Mouse (Mus musculus): Measurements from ENCODE around the gene Fermt2. TPM values are rescaled to one million over a fixed set of nuclear protein-coding genes. Genes with fewer than 3 reads are reported as not detected.
A peak's percentile ranks its signal among the peaks of the same experiment; 100 is the strongest.

Fermt2 gene
- polyA plus RNA-seq, 1 experiment from 2014 or later = 75.7 TPM

GRCm38 (mm10) chr14:45548118-45548517 is 18.2 kb upstream of the Fermt2 start:
- no peak overlapping the region for H3K27ac ChIP-seq
- no peak for DNase-seq (ENCODE audit: extremely low spot score, low spot score)
- H3K27me3 ChIP-seq (ENCODE audit: poor library complexity, severe bottlenecking) = no peaks in the 10 kb centered on the region
- 68% methylated on average over 3 of the region's 3 CpGs for WGBS
- H3K9me3 ChIP-seq = no peaks in the 10 kb centered on the region; the same call in 1 of the 2 replicates
- H3K36me3 ChIP-seq (replicated peaks) = no peaks in the 10 kb centered on the region
- no peak overlapping the region for H3K4me3 ChIP-seq
- H3K4me1 ChIP-seq = 0 out of 2 replicates have a peak, but pooled peaks cover 3% of the 10 kb centered on the region

GRCm38 (mm10) chr14:45544905-45545304 is 15.0 kb upstream of the Fermt2 start:
- H3K27ac ChIP-seq = no peak overlapping the region
- 90% methylated on average over 7 of the region's 7 CpGs for WGBS
- DNase-seq (ENCODE audit: extremely low spot score, low spot score) = no peak
- no peaks in the 10 kb centered on the region for H3K27me3 ChIP-seq (ENCODE audit: poor library complexity, severe bottlenecking)
- no peaks in the 10 kb centered on the region for H3K36me3 ChIP-seq (replicated peaks)
- peaks cover 8% of the 10 kb centered on the region for H3K4me1 ChIP-seq
- no peaks in the 10 kb centered on the region; the same call in 1 of the 2 replicates for H3K9me3 ChIP-seq
- H3K4me3 ChIP-seq = no peak overlapping the region

GRCm38 (mm10) chr14:45544026-45544425 is 14.1 kb upstream of the Fermt2 start:
- H3K9me3 ChIP-seq = no peaks in the 10 kb centered on the region; the same call in 1 of the 2 replicates
- H3K27ac ChIP-seq = no peak overlapping the region
- no peaks in the 10 kb centered on the region for H3K27me3 ChIP-seq (ENCODE audit: poor library complexity, severe bottlenecking)
- no peak overlapping the region for H3K4me3 ChIP-seq
- peaks cover 17% of the 10 kb centered on the region for H3K4me1 ChIP-seq
- WGBS = 80% methylated on average over 5 of the region's 6 CpGs
- no peaks in the 10 kb centered on the region for H3K36me3 ChIP-seq (replicated peaks)
- DNase-seq (ENCODE audit: extremely low spot score, low spot score) = no peak

GRCm38 (mm10) chr14:45539659-45540468 is 9.9 kb upstream of the Fermt2 start:
- H3K9me3 ChIP-seq = no peaks in the 10 kb centered on the region
- peak overlapping the region; percentile 74 for H3K27ac ChIP-seq
- peak; percentile 74 for DNase-seq (ENCODE audit: extremely low spot score, low spot score)
- H3K4me1 ChIP-seq = peaks cover 17% of the 10 kb centered on the region
- peak overlapping the region; percentile 0; the same call in 1 of the 2 replicates for H3K4me3 ChIP-seq
- no peaks in the 10 kb centered on the region for H3K27me3 ChIP-seq (ENCODE audit: poor library complexity, severe bottlenecking)
- 34% methylated on average over 12 of the region's 12 CpGs for WGBS
- H3K36me3 ChIP-seq (replicated peaks) = no peaks in the 10 kb centered on the region

GRCm38 (mm10) chr14:45530364-45531345 is 737 bp upstream of the Fermt2 start:
- H3K27ac ChIP-seq = peak overlapping the region; percentile 97
- H3K36me3 ChIP-seq (replicated peaks) = peaks cover 4% of the 10 kb centered on the region; the same call in 1 of the 2 replicates
- no peak for DNase-seq (ENCODE audit: extremely low spot score, low spot score)
- under 1% methylated on average over 37 of the region's 37 CpGs for WGBS
- peaks cover 34% of the 10 kb centered on the region for H3K4me1 ChIP-seq
- H3K4me3 ChIP-seq = peak overlapping the region; percentile 82
- H3K9me3 ChIP-seq = no peaks in the 10 kb centered on the region
- H3K27me3 ChIP-seq (ENCODE audit: poor library complexity, severe bottlenecking) = no peaks in the 10 kb centered on the region

- H3K9me3 ChIP-seq = no peaks in the 10 kb centered on the region
- no peaks in the 10 kb centered on the region for H3K27me3 ChIP-seq (ENCODE audit: poor library complexity, severe bottlenecking)
- no peak for DNase-seq (ENCODE audit: extremely low spot score, low spot score)
- peaks cover 34% of the 10 kb centered on the region for H3K4me1 ChIP-seq
- WGBS = under 1% methylated on average over 13 of the region's 13 CpGs
- H3K36me3 ChIP-seq (replicated peaks) = peaks cover 4% of the 10 kb centered on the region; the same call in 1 of the 2 replicates
- H3K27ac ChIP-seq = peak overlapping the region; percentile 97
- peak overlapping the region; percentile 82 for H3K4me3 ChIP-seq
These were observed 1.1 kb downstream of the Fermt2 start for GRCm38 (mm10) chr14:45528861-45529260.

GRCm38 (mm10) chr14:45515771-45516170 is 14.1 kb downstream of the Fermt2 start:
- H3K27ac ChIP-seq = no peak overlapping the region
- peaks cover 17% of the 10 kb centered on the region for H3K4me1 ChIP-seq
- H3K4me3 ChIP-seq = no peak overlapping the region
- no peaks in the 10 kb centered on the region for H3K27me3 ChIP-seq (ENCODE audit: poor library complexity, severe bottlenecking)
- H3K9me3 ChIP-seq = no peaks in the 10 kb centered on the region
- H3K36me3 ChIP-seq (replicated peaks) = peaks cover 32% of the 10 kb centered on the region
- DNase-seq (ENCODE audit: extremely low spot score, low spot score) = no peak
- WGBS = 87% methylated on average over 11 of the region's 11 CpGs

- Histone ChIP-seq H3K27me3 (ENCODE audit: poor library complexity, severe bottlenecking) (no peaks in the 10 kb centered on the region), H3K9me3 (no peaks in the 10 kb centered on the region), H3K4me3 (no peak overlapping the region), H3K4me1 (peaks cover 40% of the 10 kb centered on the region), H3K36me3 (replicated peaks) (peaks cover 28% of the 10 kb centered on the region), H3K27ac (no peak overlapping the region)
- WGBS = 57% methylated on average over 4 of the region's 4 CpGs
- no peak for DNase-seq (ENCODE audit: extremely low spot score, low spot score)
These were observed 19.1 kb downstream of the Fermt2 start for GRCm38 (mm10) chr14:45510787-45511186.

- 69% methylated on average over 4 of the region's 4 CpGs for WGBS
- Histone ChIP-seq H3K9me3 (no peaks in the 10 kb centered on the region), H3K4me3 (no peak overlapping the region), H3K36me3 (replicated peaks) (peaks cover 38% of the 10 kb centered on the region), H3K4me1 (peaks cover 31% of the 10 kb centered on the region), H3K27me3 (ENCODE audit: poor library complexity, severe bottlenecking) (no peaks in the 10 kb centered on the region), H3K27ac (peak overlapping the region; percentile 69)
- no peak for DNase-seq (ENCODE audit: extremely low spot score, low spot score)
These were observed 22.0 kb downstream of the Fermt2 start for GRCm38 (mm10) chr14:45507923-45508322.

- peaks cover 31% of the 10 kb centered on the region for H3K4me1 ChIP-seq
- H3K27ac ChIP-seq = peak overlapping the region; percentile 69
- H3K4me3 ChIP-seq = no peak overlapping the region
- no peak for DNase-seq (ENCODE audit: extremely low spot score, low spot score)
- H3K9me3 ChIP-seq = no peaks in the 10 kb centered on the region
- H3K36me3 ChIP-seq (replicated peaks) = peaks cover 38% of the 10 kb centered on the region
- no peaks in the 10 kb centered on the region for H3K27me3 ChIP-seq (ENCODE audit: poor library complexity, severe bottlenecking)
- 64% methylated on average over 3 of the region's 3 CpGs for WGBS
These were observed 22.5 kb downstream of the Fermt2 start for GRCm38 (mm10) chr14:45507447-45507846.

GRCm38 (mm10) chr14:45507032-45507431 is 22.9 kb downstream of the Fermt2 start:
- no peak for DNase-seq (ENCODE audit: extremely low spot score, low spot score)
- H3K27me3 ChIP-seq (ENCODE audit: poor library complexity, severe bottlenecking) = no peaks in the 10 kb centered on the region
- peaks cover 31% of the 10 kb centered on the region for H3K4me1 ChIP-seq
- H3K36me3 ChIP-seq (replicated peaks) = peaks cover 39% of the 10 kb centered on the region
- H3K4me3 ChIP-seq = no peak overlapping the region
- H3K27ac ChIP-seq = peak overlapping the region; percentile 69
- WGBS = 30% methylated on average over 6 of the region's 6 CpGs
- no peaks in the 10 kb centered on the region for H3K9me3 ChIP-seq

GRCm38 (mm10) chr14:45506165-45506564 is 23.8 kb downstream of the Fermt2 start:
- WGBS = 92% methylated on average over 4 of the region's 4 CpGs
- Histone ChIP-seq H3K4me1 (peaks cover 31% of the 10 kb centered on the region), H3K4me3 (no peak overlapping the region), H3K9me3 (no peaks in the 10 kb centered on the region), H3K27ac (no peak overlapping the region), H3K27me3 (ENCODE audit: poor library complexity, severe bottlenecking) (no peaks in the 10 kb centered on the region), H3K36me3 (replicated peaks) (peaks cover 43% of the 10 kb centered on the region)
- no peak for DNase-seq (ENCODE audit: extremely low spot score, low spot score)

All from forebrain, embryonic 10.5 days (tissue).